Mouse (Mus musculus): ENCODE measurements around the gene Surf4. TPM values are rescaled to one million over a fixed set of nuclear protein-coding genes. Genes with fewer than 3 reads are reported as not detected.

Gene Surf4
- polyA plus RNA-seq, 1 experiment = not detected

- Histone ChIP-seq H3K4me1 (ENCODE audit: control insufficient read depth, insufficient read depth, low read length) (peaks cover 11% of the 10 kb centered on the region), H3K4me3 (ENCODE audit: insufficient read depth, low read depth, low read length) (no peak overlapping the region), H3K27ac (ENCODE audit: insufficient read depth, low read depth, low read length) (no peak overlapping the region)
- TF ChIP-seq POLR2A (IDR thresholded peaks at IDR 0.05; ENCODE audit: insufficient read depth, low read depth, low read length) = no peak
- 65% methylated on average over 1 of the region's 1 CpGs for WGBS
Measured at GRCm38 (mm10) chr2:26936425-26936824, 2.7 kb upstream of the Surf4 start.

- no peak overlapping the region for H3K4me3 ChIP-seq (ENCODE audit: insufficient read depth, low read depth, low read length)
- TF ChIP-seq CTCF (IDR thresholded peaks at IDR 0.05; ENCODE audit: insufficient read depth, low read depth, low read length) = no peak
- TF ChIP-seq POLR2A (IDR thresholded peaks at IDR 0.05; ENCODE audit: insufficient read depth, low read depth, low read length) = no peak
Measured at GRCm38 (mm10) chr2:26935286-26935685, 1.6 kb upstream of the Surf4 start.

GRCm38 (mm10) chr2:26932473-26933303 lies 1.0 kb downstream of the Surf4 start:
- peak overlapping the region; percentile 67; the same call in 1 of the 2 replicates for H3K27ac ChIP-seq (ENCODE audit: insufficient read depth, low read depth, low read length)
- WGBS = under 1% methylated on average over 46 of the region's 49 CpGs
- TF ChIP-seq CTCF (IDR thresholded peaks at IDR 0.05; ENCODE audit: insufficient read depth, low read depth, low read length) = no peak
- no peak for TF ChIP-seq POLR2A (IDR thresholded peaks at IDR 0.05; ENCODE audit: insufficient read depth, low read depth, low read length)

More at GRCm38 (mm10) chr2:26935286-26935685, 1.6 kb upstream of the Surf4 start:
- Histone ChIP-seq H3K27ac (ENCODE audit: insufficient read depth, low read depth, low read length) (no peak overlapping the region), H3K4me1 (ENCODE audit: control insufficient read depth, insufficient read depth, low read length) (peaks cover 11% of the 10 kb centered on the region)
- WGBS = 93% methylated on average over 2 of the region's 2 CpGs

GRCm38 (mm10) chr2:26930390-26930789 lies 3.3 kb downstream of the Surf4 start:
- no peak overlapping the region for H3K27ac ChIP-seq (ENCODE audit: insufficient read depth, low read depth, low read length)
- H3K4me1 ChIP-seq (ENCODE audit: control insufficient read depth, insufficient read depth, low read length) = peaks cover 14% of the 10 kb centered on the region
- no peak for TF ChIP-seq POLR2A (IDR thresholded peaks at IDR 0.05; ENCODE audit: insufficient read depth, low read depth, low read length)
- TF ChIP-seq CTCF (IDR thresholded peaks at IDR 0.05; ENCODE audit: insufficient read depth, low read depth, low read length) = no peak
- 6% methylated on average over 1 of the region's 1 CpGs for WGBS
- no peak overlapping the region for H3K4me3 ChIP-seq (ENCODE audit: insufficient read depth, low read depth, low read length)

More at GRCm38 (mm10) chr2:26932473-26933303, 1.0 kb downstream of the Surf4 start:
- peak overlapping the region; percentile 100 for H3K4me3 ChIP-seq (ENCODE audit: insufficient read depth, low read depth, low read length)
- peaks cover 14% of the 10 kb centered on the region for H3K4me1 ChIP-seq (ENCODE audit: control insufficient read depth, insufficient read depth, low read length)

- Histone ChIP-seq H3K4me3 (ENCODE audit: insufficient read depth, low read depth, low read length) (no peak overlapping the region), H3K4me1 (ENCODE audit: control insufficient read depth, insufficient read depth, low read length) (peaks cover 8% of the 10 kb centered on the region), H3K27ac (ENCODE audit: insufficient read depth, low read depth, low read length) (no peak overlapping the region)
- no peak for TF ChIP-seq POLR2A (IDR thresholded peaks at IDR 0.05; ENCODE audit: insufficient read depth, low read depth, low read length)
- no peak for TF ChIP-seq CTCF (IDR thresholded peaks at IDR 0.05; ENCODE audit: insufficient read depth, low read depth, low read length)
- WGBS = 93% methylated on average over 6 of the region's 6 CpGs
Measured at GRCm38 (mm10) chr2:26927745-26928476, 5.8 kb downstream of the Surf4 start.

GRCm38 (mm10) chr2:26921784-26922183 lies 11.9 kb downstream of the Surf4 start:
- TF ChIP-seq POLR2A (IDR thresholded peaks at IDR 0.05; ENCODE audit: insufficient read depth, low read depth, low read length) (no peak), CTCF (IDR thresholded peaks at IDR 0.05; ENCODE audit: insufficient read depth, low read depth, low read length) (no peak)

GRCm38 (mm10) chr2:26920190-26920855 lies 13.4 kb downstream of the Surf4 start:
- Histone ChIP-seq H3K27ac (ENCODE audit: insufficient read depth, low read depth, low read length) (no peak overlapping the region), H3K4me1 (ENCODE audit: control insufficient read depth, insufficient read depth, low read length) (peaks cover 14% of the 10 kb centered on the region), H3K4me3 (ENCODE audit: insufficient read depth, low read depth, low read length) (no peak overlapping the region)
- WGBS = 79% methylated on average over 6 of the region's 6 CpGs
- TF ChIP-seq POLR2A (IDR thresholded peaks at IDR 0.05; ENCODE audit: insufficient read depth, low read depth, low read length) (no peak), CTCF (IDR thresholded peaks at IDR 0.05; ENCODE audit: insufficient read depth, low read depth, low read length) (no peak)

More at GRCm38 (mm10) chr2:26921784-26922183, 11.9 kb downstream of the Surf4 start:
- H3K4me1 ChIP-seq (ENCODE audit: control insufficient read depth, insufficient read depth, low read length) = peaks cover 11% of the 10 kb centered on the region
- H3K27ac ChIP-seq (ENCODE audit: insufficient read depth, low read depth, low read length) = no peak overlapping the region
- H3K4me3 ChIP-seq (ENCODE audit: insufficient read depth, low read depth, low read length) = no peak overlapping the region
- 62% methylated on average over 9 of the region's 9 CpGs for WGBS

- Histone ChIP-seq H3K4me3 (ENCODE audit: insufficient read depth, low read depth, low read length) (no peak overlapping the region), H3K27ac (ENCODE audit: insufficient read depth, low read depth, low read length) (no peak overlapping the region), H3K4me1 (ENCODE audit: control insufficient read depth, insufficient read depth, low read length) (peaks cover 16% of the 10 kb centered on the region)
- WGBS = 73% methylated on average over 3 of the region's 3 CpGs
- TF ChIP-seq POLR2A (IDR thresholded peaks at IDR 0.05; ENCODE audit: insufficient read depth, low read depth, low read length) (no peak), CTCF (IDR thresholded peaks at IDR 0.05; ENCODE audit: insufficient read depth, low read depth, low read length) (no peak)
Measured at GRCm38 (mm10) chr2:26919684-26920083, 14.0 kb downstream of the Surf4 start.

Measured in olfactory bulb, adult 2 months (tissue).